9 mouse cellular contexts compared by ENCODE assay signal in genomic region chr14:77157505-77157911, GRCm38 (mm10). TPM values are rescaled to one million over a fixed set of nuclear protein-coding genes. Genes with fewer than 3 reads are reported as not detected.
A peak's percentile ranks its signal among the peaks of the same experiment; 100 is the strongest.
DNase-seq lines count a peak whose midpoint lies in the region; ATAC-seq and TF ChIP-seq lines count a peak whose summit lies in the region.
"Had no signal": no experiment of that assay in that cellular context is flagged by ENCODE, and none has a peak within 500 bp of the region (broad histone marks: within the 10 kb centered on the region; RNA-seq: fewer than 3 reads in every experiment).

No protein-coding gene starts in this region.

- WGBS in hindbrain, embryonic 15.5 days: under 1% methylated on average over 31 of the region's 31 CpGs

- peak; percentile 91 for ATAC-seq in hindbrain, embryonic 15.5 days (ENCODE audit: low FRiP score, low read depth)

- H3K4me2 ChIP-seq in hindbrain, embryonic 15.5 days: peak overlapping the region; percentile 75

- no peak for TF ChIP-seq CTCF in cortical plate, adult 2 months (IDR thresholded peaks at IDR 0.05; ENCODE audit: extremely low read depth, insufficient read depth, low read length)

- H3K4me3 ChIP-seq in cortical plate, adult 2 months (ENCODE audit: insufficient read depth, low read length): peak overlapping the region; percentile 94
- peak overlapping the region; percentile 86 for H3K4me3 ChIP-seq in hindbrain, embryonic 15.5 days

- DNase-seq in adrenal gland, adult 18-20 months (ENCODE audit: low spot score in 2 of 2): peak; percentile 39 to 42
- peak; percentile 40 to 57 for DNase-seq in gastrocnemius, adult 8-10 months (ENCODE audit: low spot score in 2 of 2)
- peak; percentile 86 to 89 for DNase-seq in layer of hippocampus, postnatal 36 days
- peak; percentile 18 for DNase-seq in lung, postnatal 14 days
- DNase-seq in right cerebral cortex, adult 2 months (ENCODE audit: low spot score in 2 of 2): peak; percentile 88 to 89
- DNase-seq in spleen, postnatal 36 days (ENCODE audit: low spot score in 2 of 2): no peak

- no peaks in the 10 kb centered on the region for H3K27me3 ChIP-seq in hindbrain, embryonic 15.5 days
- H3K27me3 ChIP-seq: Patski had no signal

- H3K36me3 ChIP-seq in hindbrain, embryonic 15.5 days: no peaks in the 10 kb centered on the region

- no peak for TF ChIP-seq POLR2A in cortical plate, adult 2 months (IDR thresholded peaks at IDR 0.05; ENCODE audit: extremely low read depth, insufficient read depth, low read length)

- peaks cover 5% of the 10 kb centered on the region for H3K4me1 ChIP-seq in cortical plate, adult 2 months (ENCODE audit: control insufficient read depth, insufficient read depth, low read length)
- H3K4me1 ChIP-seq in hindbrain, embryonic 15.5 days (replicated peaks): peaks cover 57% of the 10 kb centered on the region

- no peaks in the 10 kb centered on the region for H3K9me3 ChIP-seq in hindbrain, embryonic 15.5 days

- H3K9ac ChIP-seq in hindbrain, embryonic 15.5 days: peak overlapping the region; percentile 79

- H3K27ac ChIP-seq in cortical plate, adult 2 months (ENCODE audit: insufficient read depth, low read length): peak overlapping the region; percentile 82; the same call in 1 of the 2 replicates
- peak overlapping the region; percentile 96 for H3K27ac ChIP-seq in hindbrain, embryonic 15.5 days (replicated peaks)

RNA-seq across cellular contexts. Expression of gene Enox1, which starts 0.9 kb away (rescaled TPM):
- 1 to 10 TPM; 3.1 to 4.4 TPM for total RNA-seq in adrenal gland, adult 18-20 months (2021)
- polyA plus RNA-seq in cortical plate, adult 2 months (2012; rRNA removed): 17.2 and 17.8 TPM in 2 replicates
- total RNA-seq in gastrocnemius, adult 8-10 months (2022): 1 to 10 TPM in 1 of 4 experiments, under 1 TPM in 3; 0.31 to 1.0 (median 0.69) TPM
- polyA plus RNA-seq in hindbrain, embryonic 15.5 days (2015; fragmentation: Nextera tagmentation; extraction: Ambion mirVana): 37.2 and 43.5 TPM in 2 replicates
- total RNA-seq in layer of hippocampus, postnatal 36 days (2021): 10 to 100 TPM; 59.2 to 70.2 TPM

Comparison
In these comparisons a context has a peak if more than half of its experiments do, and no peak if none do; other contexts are left out.
1. DNase-seq: peak in adrenal gland, adult 18-20 months (2 of 2), gastrocnemius, adult 8-10 months (2 of 2), layer of hippocampus, postnatal 36 days (2 of 2), lung, postnatal 14 days (single experiment) and right cerebral cortex, adult 2 months (2 of 2); none in spleen, postnatal 36 days (0 of 2).
2. RNA of gene Enox1, which starts 0.9 kb away (total RNA-seq): 59.2 to 70.2 TPM in layer of hippocampus, postnatal 36 days; 3.1 to 4.4 TPM in adrenal gland, adult 18-20 months and 0.31 to 1.0 TPM in gastrocnemius, adult 8-10 months; every median in the first group is over 10 times any median in the second.